Mouse (Mus musculus): ENCODE measurements around the gene Lefty2.

- no peak for TF ChIP-seq CTCF (IDR thresholded peaks at IDR 0.05; ENCODE audit: insufficient read depth, low read length)
- TF ChIP-seq POLR2A (IDR thresholded peaks at IDR 0.05; ENCODE audit: borderline replicate concordance, extremely low read depth, low read depth, low read length): no peak
These were observed 19.9 kb downstream of the Lefty2 start for GRCm38 (mm10) chr1:180912792-180913191.

Measured in lung, adult 2 months (tissue).